ENCODE assay signal across 8 mouse cellular contexts in the genomic region with DNA sequence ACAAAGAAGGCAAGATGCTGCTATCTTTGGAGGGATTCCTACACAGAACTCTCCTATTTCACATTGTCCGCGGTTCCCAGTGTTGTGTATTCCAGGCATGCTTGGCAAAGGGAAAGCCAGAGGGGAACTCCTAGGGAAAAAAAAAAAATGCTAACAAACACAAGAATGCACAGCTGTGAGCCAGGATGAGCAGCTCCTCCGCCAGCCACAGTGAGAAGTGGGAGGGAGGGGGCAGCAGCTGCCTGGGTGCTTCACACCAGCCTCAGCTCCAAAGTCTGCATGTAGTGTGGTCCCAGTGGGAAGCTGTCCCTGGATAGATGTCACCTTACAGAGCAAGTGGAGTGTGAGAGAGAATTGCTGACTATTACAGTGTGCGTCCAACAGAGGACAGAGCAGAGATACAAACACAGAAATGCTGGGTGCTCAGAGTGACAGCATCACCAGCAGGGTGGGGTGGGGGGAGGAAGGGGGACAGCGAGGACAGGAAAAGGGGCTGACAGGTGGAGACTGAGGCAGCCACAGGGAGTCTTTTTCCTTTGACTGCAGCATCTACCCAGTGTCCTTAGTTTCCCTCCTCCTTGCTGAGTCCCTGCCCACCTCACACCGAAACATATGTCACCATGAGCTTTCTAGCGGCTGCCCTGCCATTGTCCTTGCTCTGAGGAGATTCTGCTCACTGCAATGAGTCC. TPM values are rescaled to one million over a fixed set of nuclear protein-coding genes. Genes with fewer than 3 reads are reported as not detected.
DNase-seq lines count a peak whose midpoint lies in the region; ATAC-seq and TF ChIP-seq lines count a peak whose summit lies in the region.
"Had no signal": no experiment of that assay in that cellular context is flagged by ENCODE, and none has a peak within 500 bp of the region (broad histone marks: within the 10 kb centered on the region; RNA-seq: fewer than 3 reads in every experiment).

No protein-coding gene starts in this region.

- H3K4me2 ChIP-seq in lung, embryonic 16.5 days (ENCODE audit: low read depth, low read length): no peak overlapping the region
- H3K4me2 ChIP-seq in forebrain, embryonic 16.5 days (ENCODE audit: low read length): no peak overlapping the region
- H3K4me2 ChIP-seq: heart, embryonic 13.5 days had no signal

- intact Hi-C loops in left cerebral cortex, postnatal 25 days (cut with DNase I): no loop called here

- no peaks in the 10 kb centered on the region for H3K9me3 ChIP-seq in lung, embryonic 16.5 days (ENCODE audit: control insufficient read depth, low read length)
- no peaks in the 10 kb centered on the region for H3K9me3 ChIP-seq in forebrain, embryonic 16.5 days (ENCODE audit: control insufficient read depth, low read length)
- H3K9me3 ChIP-seq: heart, embryonic 13.5 days had no signal

- H3K36me3 ChIP-seq in lung, embryonic 16.5 days (ENCODE audit: control insufficient read depth, insufficient read depth, low read length): no peaks in the 10 kb centered on the region
- no peaks in the 10 kb centered on the region for H3K36me3 ChIP-seq in forebrain, embryonic 16.5 days (ENCODE audit: control insufficient read depth, insufficient read depth)
- H3K36me3 ChIP-seq: heart, embryonic 13.5 days had no signal

- no peak for DNase-seq in lung, adult 2 months
- DNase-seq in left cerebral cortex, postnatal 25 days (ENCODE audit: low spot score in 2 of 2): peak; percentile 40 to 82
- DNase-seq in right cerebral cortex, postnatal 4 days: peak; percentile 11
- DNase-seq in cerebellum, adult 2 months: no peak

- no peak for TF ChIP-seq POLR2A in lung, adult 2 months (IDR thresholded peaks at IDR 0.05; ENCODE audit: borderline replicate concordance, extremely low read depth, low read depth, low read length)
- no peak for TF ChIP-seq POLR2A in cerebellum, adult 2 months (IDR thresholded peaks at IDR 0.05; ENCODE audit: borderline replicate concordance, insufficient read depth, low read length)

- H3K27ac ChIP-seq in lung, embryonic 16.5 days (ENCODE audit: low read length): peak overlapping the region; percentile 56
- H3K27ac ChIP-seq in forebrain, embryonic 16.5 days (ENCODE audit: low read length): 0 out of 2 replicates have a peak overlapping the region, but pooled peaks have one; percentile 21
- no peak overlapping the region for H3K27ac ChIP-seq in cerebellum, adult 2 months (ENCODE audit: insufficient read depth, low read length)
- H3K27ac ChIP-seq: heart, embryonic 13.5 days had no signal

- no peak overlapping the region for H3K4me3 ChIP-seq in lung, embryonic 16.5 days (ENCODE audit: low read length)
- no peak overlapping the region for H3K4me3 ChIP-seq in lung, adult 2 months (replicated peaks; ENCODE audit: extremely low read depth, low read depth, low read length)
- H3K4me3 ChIP-seq in forebrain, embryonic 16.5 days (replicated peaks; ENCODE audit: low read length): no peak overlapping the region
- no peak overlapping the region for H3K4me3 ChIP-seq in cerebellum, adult 2 months (replicated peaks; ENCODE audit: insufficient read depth, low read depth, low read length)
- H3K4me3 ChIP-seq: heart, embryonic 13.5 days had no signal

- peaks cover 10% of the 10 kb centered on the region for H3K4me1 ChIP-seq in lung, embryonic 16.5 days (replicated peaks; ENCODE audit: control insufficient read depth, insufficient read depth, low read length)
- H3K4me1 ChIP-seq in lung, adult 2 months (ENCODE audit: control insufficient read depth, insufficient read depth, low read length): no peaks in the 10 kb centered on the region
- peaks cover 11% of the 10 kb centered on the region for H3K4me1 ChIP-seq in forebrain, embryonic 16.5 days (replicated peaks; ENCODE audit: control insufficient read depth, insufficient read depth, low read length)
- peaks cover 4% of the 10 kb centered on the region; the same call in 1 of the 2 replicates for H3K4me1 ChIP-seq in cerebellum, adult 2 months (ENCODE audit: control insufficient read depth, insufficient read depth, low read length)

- no peak for ATAC-seq in lung, embryonic 16.5 days (ENCODE audit: low read depth)
- ATAC-seq in forebrain, embryonic 16.5 days: peak; percentile 69
- ATAC-seq in activated CD4-positive, CD25-positive, alpha-beta regulatory T cell, adult 4 months: no peak

- H3K27me3 ChIP-seq in lung, embryonic 16.5 days (ENCODE audit: control insufficient read depth, insufficient read depth, low read depth, low read length): peaks cover 2% of the 10 kb centered on the region
- H3K27me3 ChIP-seq in forebrain, embryonic 16.5 days (replicated peaks; ENCODE audit: control insufficient read depth, insufficient read depth, low read length): no peaks in the 10 kb centered on the region
- no peaks in the 10 kb centered on the region for H3K27me3 ChIP-seq in cerebellum, adult 2 months (ENCODE audit: control insufficient read depth, insufficient read depth, low read length)

- 19% methylated on average over 7 of the region's 7 CpGs for WGBS in lung, embryonic 16.5 days
- WGBS in lung, adult 2 months: 20% methylated on average over 7 of the region's 7 CpGs
- 24% methylated on average over 7 of the region's 7 CpGs for WGBS in forebrain, embryonic 16.5 days
- 23% methylated on average over 7 of the region's 7 CpGs for WGBS in cerebellum, adult 2 months

- no peak overlapping the region for H3K9ac ChIP-seq in lung, embryonic 16.5 days (ENCODE audit: low read length)
- H3K9ac ChIP-seq in forebrain, embryonic 16.5 days (replicated peaks; ENCODE audit: low read depth, low read length): no peak overlapping the region
- H3K9ac ChIP-seq: heart, embryonic 13.5 days had no signal

- TF ChIP-seq CTCF in lung, adult 2 months (IDR thresholded peaks at IDR 0.05; ENCODE audit: insufficient read depth, low read length): no peak
- TF ChIP-seq CTCF in cerebellum, adult 2 months (IDR thresholded peaks at IDR 0.05; ENCODE audit: borderline replicate concordance, insufficient read depth, low read depth, low read length): no peak

RNA-seq across cellular contexts. Expression of gene Lingo4, which starts 6.2 kb away (rescaled TPM):
- polyA plus RNA-seq in lung, embryonic 16.5 days (2015; fragmentation: Nextera tagmentation; extraction: Ambion mirVana): 0.35 and 0.44 TPM in 2 replicates
- polyA plus RNA-seq in lung, adult 2 months (2012; rRNA removed): 0.12 and 0.17 TPM in 2 replicates
- polyA plus RNA-seq in forebrain, embryonic 16.5 days (2015; fragmentation: Nextera tagmentation; extraction: Ambion mirVana): 1.1 and 1.2 TPM in 2 replicates
- total RNA-seq in left cerebral cortex, postnatal 25 days (2021): 1 to 10 TPM in 1 of 2 experiments, under 1 TPM in 1; 0.87 to 1.4 TPM
- polyA plus RNA-seq in cerebellum, adult 2 months (2012; rRNA removed): 6.5 and 6.6 TPM in 2 replicates
- polyA plus RNA-seq in activated CD4-positive, CD25-positive, alpha-beta regulatory T cell, adult 4 months (2017; shearing (Covaris generic)): 1 to 10 TPM in 1 of 2 experiments, under 1 TPM in 1; 0.29 to 1.4 TPM

RNA-seq across cellular contexts. Expression of gene Tdrkh, which starts 8.6 kb away (rescaled TPM):
- 12.5 and 12.6 TPM in 2 replicates for polyA plus RNA-seq in lung, embryonic 16.5 days (2015; fragmentation: Nextera tagmentation; extraction: Ambion mirVana)
- polyA plus RNA-seq in lung, adult 2 months (2012; rRNA removed): 0.17 and 0.44 TPM in 2 replicates
- 67.0 and 75.3 TPM in 2 replicates for polyA plus RNA-seq in forebrain, embryonic 16.5 days (2015; fragmentation: Nextera tagmentation; extraction: Ambion mirVana)
- total RNA-seq in left cerebral cortex, postnatal 25 days (2021): 10 to 100 TPM; 35.1 to 37.9 TPM
- 21.4 and 22.8 TPM in 2 replicates for polyA plus RNA-seq in cerebellum, adult 2 months (2012; rRNA removed)
- 1 to 10 TPM; 4.9 to 6.1 TPM for polyA plus RNA-seq in activated CD4-positive, CD25-positive, alpha-beta regulatory T cell, adult 4 months (2017; shearing (Covaris generic))

RNA-seq across cellular contexts. Expression of gene Rorc, which starts 31.9 kb away (rescaled TPM):
- polyA plus RNA-seq in lung, embryonic 16.5 days (2015; fragmentation: Nextera tagmentation; extraction: Ambion mirVana): 8.9 and 9.5 TPM in 2 replicates
- polyA plus RNA-seq in lung, adult 2 months (2012; rRNA removed): 6.3 and 7.9 TPM in 2 replicates
- 0.37 and 0.54 TPM in 2 replicates for polyA plus RNA-seq in forebrain, embryonic 16.5 days (2015; fragmentation: Nextera tagmentation; extraction: Ambion mirVana)
- total RNA-seq in left cerebral cortex, postnatal 25 days (2021): under 1 TPM; 0.21 to 0.60 TPM
- polyA plus RNA-seq in cerebellum, adult 2 months (2012; rRNA removed): 20.4 and 20.9 TPM in 2 replicates
- polyA plus RNA-seq in activated CD4-positive, CD25-positive, alpha-beta regulatory T cell, adult 4 months (2017; shearing (Covaris generic)): 1 to 10 TPM; 6.5 to 7.4 TPM

RNA-seq across cellular contexts. Expression of gene Mrpl9, which starts 38.6 kb away (rescaled TPM):
- polyA plus RNA-seq in lung, embryonic 16.5 days (2015; fragmentation: Nextera tagmentation; extraction: Ambion mirVana): 58.8 and 59.8 TPM in 2 replicates
- 18.2 and 22.6 TPM in 2 replicates for polyA plus RNA-seq in lung, adult 2 months (2012; rRNA removed)
- 58.8 and 62.1 TPM in 2 replicates for polyA plus RNA-seq in forebrain, embryonic 16.5 days (2015; fragmentation: Nextera tagmentation; extraction: Ambion mirVana)
- 10 to 100 TPM; 37.8 to 38.9 TPM for total RNA-seq in left cerebral cortex, postnatal 25 days (2021)
- 58.5 and 58.6 TPM in 2 replicates for polyA plus RNA-seq in cerebellum, adult 2 months (2012; rRNA removed)
- 10 to 100 TPM; 52.3 to 63.6 TPM for polyA plus RNA-seq in activated CD4-positive, CD25-positive, alpha-beta regulatory T cell, adult 4 months (2017; shearing (Covaris generic))

RNA-seq across cellular contexts. Expression of gene Oaz3, which starts 39.2 kb away (rescaled TPM):
- polyA plus RNA-seq in lung, embryonic 16.5 days (2015; fragmentation: Nextera tagmentation; extraction: Ambion mirVana): 0.31 and 0.49 TPM in 2 replicates
- 0.18 TPM in 1 of 2 replicates, not detected in the other for polyA plus RNA-seq in lung, adult 2 months (2012; rRNA removed)
- 0.56 and 2.2 TPM in 2 replicates for polyA plus RNA-seq in forebrain, embryonic 16.5 days (2015; fragmentation: Nextera tagmentation; extraction: Ambion mirVana)
- not detected for total RNA-seq in left cerebral cortex, postnatal 25 days (2021)
- 0.15 and 0.32 TPM in 2 replicates for polyA plus RNA-seq in cerebellum, adult 2 months (2012; rRNA removed)
- polyA plus RNA-seq in activated CD4-positive, CD25-positive, alpha-beta regulatory T cell, adult 4 months (2017; shearing (Covaris generic)): under 1 TPM in 1 of 2 experiments, not detected in 1; 0.74 TPM

Comparison
In these comparisons a context has a peak if more than half of its experiments do, and no peak if none do; other contexts are left out.
1. DNase-seq: peak in left cerebral cortex, postnatal 25 days (2 of 2) and right cerebral cortex, postnatal 4 days (single experiment); none in lung, adult 2 months (single experiment) and cerebellum, adult 2 months (0 of 2).